Mouse (Mus musculus): ENCODE data around the gene Mdga1. TPM values are rescaled to one million over a fixed set of nuclear protein-coding genes. Genes with fewer than 3 reads are reported as not detected.

The Mdga1 gene
- polyA plus RNA-seq, 1 experiment from 2014 or later, result 10.2 TPM

- H3K4me3 ChIP-seq, result no peak overlapping the region
- H3K4me1 ChIP-seq (replicated peaks), result 0 out of 2 replicates have a peak, but pooled peaks cover 9% of the 10 kb centered on the region
- H3K4me2 ChIP-seq, result no peak overlapping the region
- no peak overlapping the region for H3K27ac ChIP-seq (replicated peaks)
- no peaks in the 10 kb centered on the region for H3K9me3 ChIP-seq
- no peak for ATAC-seq (ENCODE audit: low read depth)
- WGBS, result 88% methylated on average over 5 of the region's 5 CpGs
- H3K27me3 ChIP-seq, result no peaks in the 10 kb centered on the region
- no peaks in the 10 kb centered on the region for H3K36me3 ChIP-seq
- no peak overlapping the region for H3K9ac ChIP-seq
These were observed 30.9 kb downstream of the Mdga1 start for GRCm38 (mm10) chr17:29939011-29939410.

DNA sequence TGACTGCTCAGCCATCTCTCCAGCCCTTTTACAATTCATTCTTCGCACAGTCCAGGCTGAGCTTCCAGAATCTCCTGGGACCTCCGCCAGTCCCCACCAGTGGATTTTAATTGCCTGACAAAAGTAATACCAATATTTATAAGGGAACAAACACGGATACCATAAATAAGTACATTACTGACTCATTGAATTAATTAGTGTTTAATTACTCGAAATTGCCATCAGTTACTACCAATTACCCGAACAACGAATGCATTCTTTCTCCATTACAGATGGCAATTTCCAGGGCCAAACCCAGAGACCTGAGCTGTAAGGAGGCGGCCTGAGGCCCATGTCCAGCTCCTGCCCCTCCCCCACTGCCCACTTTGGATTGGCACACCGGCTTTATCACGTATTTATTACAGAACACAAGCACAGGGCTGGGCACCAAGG is 32.5 kb downstream of the Mdga1 start:
- H3K27ac ChIP-seq (replicated peaks), result no peak overlapping the region
- no peak for ATAC-seq (ENCODE audit: low read depth)
- H3K9ac ChIP-seq, result no peak overlapping the region
- H3K9me3 ChIP-seq, result no peaks in the 10 kb centered on the region
- no peak overlapping the region for H3K4me3 ChIP-seq
- no peaks in the 10 kb centered on the region for H3K36me3 ChIP-seq
- peaks cover 7% of the 10 kb centered on the region; the same call in 1 of the 2 replicates for H3K4me1 ChIP-seq (replicated peaks)
- WGBS, result 55% methylated on average over 9 of the region's 9 CpGs
- no peak overlapping the region for H3K4me2 ChIP-seq
- no peaks in the 10 kb centered on the region for H3K27me3 ChIP-seq

DNA sequence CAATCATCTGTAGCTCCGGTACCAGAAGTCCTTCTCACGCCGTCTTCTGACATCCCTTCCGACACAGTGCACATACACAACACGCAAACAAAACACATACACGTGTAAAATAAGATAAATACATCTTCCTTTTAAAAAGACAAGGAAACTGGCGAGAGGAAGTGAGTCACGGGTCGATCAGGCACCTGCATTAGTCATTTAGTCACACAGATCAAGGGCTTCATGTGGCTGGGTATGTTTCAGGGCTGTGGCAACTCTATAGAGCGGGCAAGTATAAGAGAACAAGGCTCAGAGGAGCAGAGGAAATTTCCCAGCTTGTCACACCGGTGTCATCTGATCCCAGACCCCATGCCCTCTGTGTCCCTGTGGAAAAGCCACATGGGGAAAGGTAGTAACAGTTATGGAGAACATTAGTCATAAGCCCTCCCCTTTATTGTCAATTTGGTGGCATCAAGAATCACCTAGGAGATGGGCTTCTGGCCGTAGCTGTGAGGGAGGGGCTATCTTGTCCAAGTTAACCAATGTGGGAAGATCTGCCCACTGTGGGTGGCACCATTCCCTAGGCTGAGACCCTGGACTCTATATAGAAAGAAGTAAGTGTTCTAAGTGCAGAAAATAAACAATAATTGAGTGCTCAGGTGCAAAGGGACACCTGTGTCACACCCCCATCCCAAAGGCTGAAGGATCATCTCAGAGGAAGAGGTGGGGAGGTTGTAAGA is 35.6 kb downstream of the Mdga1 start:
- Histone ChIP-seq H3K9me3 (no peaks in the 10 kb centered on the region), H3K36me3 (no peaks in the 10 kb centered on the region), H3K27ac (replicated peaks) (no peak overlapping the region), H3K9ac (no peak overlapping the region), H3K4me1 (replicated peaks) (peaks cover 16% of the 10 kb centered on the region), H3K27me3 (no peaks in the 10 kb centered on the region), H3K4me3 (no peak overlapping the region), H3K4me2 (no peak overlapping the region)
- ATAC-seq (ENCODE audit: low read depth), result no peak
- 88% methylated on average over 12 of the region's 12 CpGs for WGBS

DNA sequence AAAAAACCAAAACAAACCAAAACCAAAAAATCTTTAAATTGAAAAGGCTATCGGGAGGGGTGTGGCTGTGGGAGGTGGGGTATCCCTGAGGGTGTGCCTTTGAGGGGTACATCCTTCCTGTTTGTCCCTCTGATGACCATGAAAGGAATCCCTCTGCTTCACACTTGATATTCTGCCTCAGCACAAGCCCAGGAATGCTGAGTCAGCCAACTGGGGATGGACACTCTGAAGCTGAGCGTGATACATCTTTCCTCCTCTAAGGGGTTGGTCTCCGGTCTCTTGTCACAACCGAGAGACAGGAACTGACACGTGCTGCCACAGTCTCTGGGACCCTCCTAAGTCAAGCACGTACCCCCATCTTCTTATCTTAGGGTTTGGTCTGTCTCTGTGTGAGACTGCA is 37.1 kb downstream of the Mdga1 start:
- Histone ChIP-seq H3K27me3 (no peaks in the 10 kb centered on the region), H3K4me1 (replicated peaks) (peaks cover 22% of the 10 kb centered on the region), H3K36me3 (no peaks in the 10 kb centered on the region), H3K9ac (no peak overlapping the region), H3K9me3 (no peaks in the 10 kb centered on the region), H3K4me3 (no peak overlapping the region), H3K4me2 (no peak overlapping the region), H3K27ac (replicated peaks) (no peak overlapping the region)
- ATAC-seq (ENCODE audit: low read depth), result no peak
- 88% methylated on average over 6 of the region's 6 CpGs for WGBS

GRCm38 (mm10) chr17:29931224-29931945 is 38.5 kb downstream of the Mdga1 start:
- peaks cover 22% of the 10 kb centered on the region for H3K4me1 ChIP-seq (replicated peaks)
- H3K4me3 ChIP-seq, result no peak overlapping the region
- H3K27ac ChIP-seq (replicated peaks), result peak overlapping the region; percentile 63
- no peaks in the 10 kb centered on the region for H3K9me3 ChIP-seq
- 0 out of 2 replicates have a peak overlapping the region, but pooled peaks have one; percentile 1 for H3K9ac ChIP-seq
- ATAC-seq (ENCODE audit: low read depth), result peak; percentile 40; the same call in 1 of the 2 replicates
- H3K27me3 ChIP-seq, result no peaks in the 10 kb centered on the region
- WGBS, result 58% methylated on average over 31 of the region's 31 CpGs
- H3K4me2 ChIP-seq, result no peak overlapping the region
- H3K36me3 ChIP-seq, result no peaks in the 10 kb centered on the region

DNA sequence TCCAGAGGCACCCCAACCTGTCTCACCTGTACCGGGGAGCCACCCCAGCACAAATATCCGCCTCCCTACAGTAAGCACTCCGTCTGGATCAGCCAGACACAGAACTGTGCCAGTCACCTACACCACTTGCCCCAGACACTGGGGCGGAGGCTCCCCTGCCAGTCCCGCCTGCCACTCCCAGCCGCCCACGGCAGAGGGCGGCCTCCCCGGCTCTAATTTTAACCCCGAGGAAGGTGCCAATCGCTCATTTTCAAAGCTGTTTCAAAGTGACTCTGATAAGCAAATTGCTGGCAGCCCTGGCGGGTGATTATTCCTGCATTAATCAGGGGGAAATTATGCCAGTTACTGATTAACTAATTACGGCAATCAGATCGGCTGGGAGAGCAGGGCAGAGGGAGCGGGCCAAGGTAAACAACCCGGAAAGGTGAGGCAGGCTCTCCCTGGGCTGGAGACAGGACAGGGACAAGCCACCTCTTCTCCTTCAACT is 41.1 kb downstream of the Mdga1 start:
- no peak for ATAC-seq (ENCODE audit: low read depth)
- no peak overlapping the region for H3K27ac ChIP-seq (replicated peaks)
- H3K36me3 ChIP-seq, result no peaks in the 10 kb centered on the region
- peaks cover 27% of the 10 kb centered on the region for H3K4me1 ChIP-seq (replicated peaks)
- 43% methylated on average over 16 of the region's 16 CpGs for WGBS
- no peak overlapping the region for H3K4me3 ChIP-seq
- H3K27me3 ChIP-seq, result no peaks in the 10 kb centered on the region
- H3K4me2 ChIP-seq, result no peak overlapping the region
- H3K9ac ChIP-seq, result no peak overlapping the region
- H3K9me3 ChIP-seq, result no peaks in the 10 kb centered on the region

DNA sequence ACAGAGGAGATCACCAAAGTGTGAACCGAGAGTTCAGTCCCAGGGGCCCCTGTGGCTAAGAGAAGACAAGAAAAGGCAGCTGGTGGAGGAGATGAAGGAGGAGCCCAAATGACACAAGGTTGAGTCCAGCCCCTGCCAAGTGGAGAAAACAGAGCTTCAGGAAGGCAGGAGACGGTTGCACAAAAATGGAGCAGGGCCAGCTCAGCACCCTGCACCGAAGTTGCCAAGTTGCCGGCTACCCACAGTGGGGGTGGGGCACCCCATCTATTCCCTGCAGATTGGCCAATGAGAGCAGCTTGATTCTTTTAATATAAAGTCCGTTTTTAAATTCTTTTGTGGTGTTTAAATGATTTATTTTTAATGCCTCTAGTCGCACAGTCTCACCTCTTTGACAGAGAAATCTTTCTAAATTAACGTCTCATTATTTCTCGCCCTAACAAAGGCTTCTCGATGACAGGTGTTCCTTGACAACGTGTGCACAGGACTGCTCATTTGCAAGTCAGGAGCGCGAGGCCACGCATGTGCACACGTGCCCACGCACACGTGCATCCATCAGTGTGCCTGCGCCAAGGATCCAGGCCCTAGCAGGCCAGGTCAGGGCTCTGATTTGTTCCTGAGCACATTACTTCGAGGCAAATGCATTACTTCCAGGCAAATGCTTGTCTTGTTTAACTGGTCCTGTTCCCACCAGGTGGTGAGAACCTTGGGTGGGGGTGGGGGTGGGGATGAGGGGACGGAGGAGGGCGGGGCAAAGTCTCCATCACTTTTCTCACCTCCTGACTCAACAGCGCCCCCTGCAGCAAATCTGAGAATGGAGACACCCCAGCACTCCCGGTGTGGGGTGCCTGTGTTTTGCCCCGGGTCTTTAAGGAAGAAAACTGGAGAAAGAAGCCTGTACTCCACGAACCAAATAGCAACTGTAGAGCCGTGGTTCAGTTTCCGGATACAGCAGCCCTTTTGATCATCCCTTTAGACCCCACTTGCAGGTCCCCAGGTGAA is 44.0 kb downstream of the Mdga1 start:
- Histone ChIP-seq H3K36me3 (no peaks in the 10 kb centered on the region), H3K4me2 (no peak overlapping the region), H3K27me3 (no peaks in the 10 kb centered on the region; the same call in 1 of the 2 replicates), H3K9me3 (no peaks in the 10 kb centered on the region), H3K4me3 (no peak overlapping the region), H3K9ac (no peak overlapping the region), H3K27ac (replicated peaks) (no peak overlapping the region), H3K4me1 (replicated peaks) (peaks cover 20% of the 10 kb centered on the region)
- 71% methylated on average over 26 of the region's 26 CpGs for WGBS
- no peak for ATAC-seq (ENCODE audit: low read depth)

DNA sequence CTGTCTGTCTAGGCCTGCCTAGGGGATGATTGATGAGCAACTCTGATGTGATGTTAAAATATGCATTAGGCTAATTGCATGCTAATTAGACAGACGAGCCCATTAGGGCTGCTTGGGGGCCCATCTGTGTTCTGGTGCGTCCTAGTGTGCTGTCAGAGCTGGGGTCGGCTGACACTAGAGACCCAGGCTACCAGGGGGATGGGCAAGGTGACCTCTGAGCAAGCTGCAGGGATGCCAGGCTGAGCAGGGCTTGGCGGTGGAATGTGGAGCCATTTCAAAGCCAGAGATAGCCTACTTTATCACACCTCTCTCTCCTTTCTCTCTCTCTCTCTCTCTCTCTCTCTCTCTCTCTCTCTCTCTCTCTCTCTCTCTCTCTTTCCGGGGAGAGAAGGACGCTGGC is 49.8 kb downstream of the Mdga1 start:
- Histone ChIP-seq H3K4me2 (no peak overlapping the region), H3K4me1 (replicated peaks) (peaks cover 39% of the 10 kb centered on the region), H3K9ac (no peak overlapping the region), H3K4me3 (no peak overlapping the region), H3K36me3 (no peaks in the 10 kb centered on the region), H3K27me3 (no peaks in the 10 kb centered on the region; the same call in 1 of the 2 replicates), H3K9me3 (no peaks in the 10 kb centered on the region), H3K27ac (replicated peaks) (peak overlapping the region; percentile 47)
- ATAC-seq (ENCODE audit: low read depth), result no peak
- 22% methylated on average over 5 of the region's 6 CpGs for WGBS

DNA sequence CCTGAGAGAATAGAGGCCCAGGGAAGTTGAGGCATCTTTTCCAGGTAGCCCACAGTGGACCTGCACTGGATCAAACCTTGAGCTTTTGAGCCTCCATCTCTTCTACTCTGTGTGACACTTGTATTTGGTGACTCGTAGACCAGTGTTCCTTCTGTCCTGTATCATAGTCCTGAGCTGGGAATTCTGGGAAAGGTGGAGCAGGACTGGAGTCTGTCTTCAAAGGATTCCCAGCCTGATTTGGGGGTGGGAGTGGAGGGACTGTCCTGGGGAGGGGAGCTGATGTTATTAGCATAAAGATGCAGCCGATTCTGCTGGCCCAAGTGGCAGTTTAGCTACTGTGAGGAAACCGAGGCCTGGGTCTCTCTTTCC is 50.4 kb downstream of the Mdga1 start:
- WGBS, result 62% methylated on average over 3 of the region's 3 CpGs

GRCm38 (mm10) chr17:29918791-29919551 is 50.9 kb downstream of the Mdga1 start:
- Histone ChIP-seq H3K4me2 (no peak overlapping the region), H3K27ac (replicated peaks) (peak overlapping the region; percentile 47), H3K9ac (no peak overlapping the region), H3K4me1 (replicated peaks) (peaks cover 39% of the 10 kb centered on the region), H3K4me3 (no peak overlapping the region), H3K9me3 (no peaks in the 10 kb centered on the region), H3K36me3 (no peaks in the 10 kb centered on the region), H3K27me3 (no peaks in the 10 kb centered on the region; the same call in 1 of the 2 replicates)
- peak; percentile 77 for ATAC-seq (ENCODE audit: low read depth)
- WGBS, result 31% methylated on average over 13 of the region's 13 CpGs

More for the DNA sequence above, 50.4 kb downstream of the Mdga1 start:
- H3K9me3 ChIP-seq, result no peaks in the 10 kb centered on the region
- H3K27me3 ChIP-seq, result no peaks in the 10 kb centered on the region; the same call in 1 of the 2 replicates
- ATAC-seq (ENCODE audit: low read depth), result no peak
- H3K9ac ChIP-seq, result no peak overlapping the region
- no peaks in the 10 kb centered on the region for H3K36me3 ChIP-seq
- H3K27ac ChIP-seq (replicated peaks), result peak overlapping the region; percentile 47
- H3K4me3 ChIP-seq, result no peak overlapping the region
- H3K4me2 ChIP-seq, result no peak overlapping the region
- peaks cover 39% of the 10 kb centered on the region for H3K4me1 ChIP-seq (replicated peaks)

- Histone ChIP-seq H3K9ac (no peak overlapping the region), H3K27ac (replicated peaks) (no peak overlapping the region), H3K36me3 (no peaks in the 10 kb centered on the region), H3K4me3 (no peak overlapping the region), H3K4me1 (replicated peaks) (peaks cover 39% of the 10 kb centered on the region), H3K9me3 (no peaks in the 10 kb centered on the region), H3K27me3 (no peaks in the 10 kb centered on the region; the same call in 1 of the 2 replicates), H3K4me2 (no peak overlapping the region)
- no peak for ATAC-seq (ENCODE audit: low read depth)
- 14% methylated on average over 3 of the region's 3 CpGs for WGBS
These were observed 52.9 kb downstream of the Mdga1 start for GRCm38 (mm10) chr17:29916968-29917367.

Data from neural tube, embryonic 13.5 days (tissue).